Mouse (Mus musculus): ENCODE data around the gene Ets1. TPM values are rescaled to one million over a fixed set of nuclear protein-coding genes. Genes with fewer than 3 reads are reported as not detected.

The Ets1 gene
- polyA plus RNA-seq, 1 experiment from 2014 or later, result 0.79 TPM

GRCm38 (mm10) chr9:32744288-32744687, 108.3 kb downstream of the Ets1 start:
- no peak overlapping the region for H3K27ac ChIP-seq
- H3K79me2 ChIP-seq (ENCODE audit: inconsistent target), result no peaks in the 10 kb centered on the region
- H3K36me3 ChIP-seq (ENCODE audit: inconsistent target), result no peaks in the 10 kb centered on the region
- no peak overlapping the region for H3K4me3 ChIP-seq (ENCODE audit: inconsistent target)
- WGBS (ENCODE audit: missing documents), result 94% methylated on average over 9 of the region's 9 CpGs

- Histone ChIP-seq H3K36me3 (ENCODE audit: inconsistent target) (no peaks in the 10 kb centered on the region), H3K4me3 (ENCODE audit: inconsistent target) (no peak overlapping the region), H3K79me2 (ENCODE audit: inconsistent target) (no peaks in the 10 kb centered on the region), H3K27ac (no peak overlapping the region)
- WGBS (ENCODE audit: missing documents), result 93% methylated on average over 12 of the region's 12 CpGs
Observed at GRCm38 (mm10) chr9:32745079-32745763, 109.2 kb downstream of the Ets1 start.

GRCm38 (mm10) chr9:32745998-32746397, 110.0 kb downstream of the Ets1 start:
- no peak overlapping the region for H3K27ac ChIP-seq
- WGBS (ENCODE audit: missing documents), result 61% methylated on average over 8 of the region's 8 CpGs
- H3K36me3 ChIP-seq (ENCODE audit: inconsistent target), result no peaks in the 10 kb centered on the region

GRCm38 (mm10) chr9:32746615-32747014, 110.6 kb downstream of the Ets1 start:
- Histone ChIP-seq H3K79me2 (ENCODE audit: inconsistent target) (no peaks in the 10 kb centered on the region), H3K4me3 (ENCODE audit: inconsistent target) (no peak overlapping the region), H3K27ac (no peak overlapping the region), H3K36me3 (ENCODE audit: inconsistent target) (no peaks in the 10 kb centered on the region)
- WGBS (ENCODE audit: missing documents), result 97% methylated on average over 6 of the region's 6 CpGs

More at GRCm38 (mm10) chr9:32745998-32746397, 110.0 kb downstream of the Ets1 start:
- no peaks in the 10 kb centered on the region for H3K79me2 ChIP-seq (ENCODE audit: inconsistent target)
- no peak overlapping the region for H3K4me3 ChIP-seq (ENCODE audit: inconsistent target)

- H3K27ac ChIP-seq, result no peak overlapping the region
- H3K36me3 ChIP-seq (ENCODE audit: inconsistent target), result no peaks in the 10 kb centered on the region
- H3K4me3 ChIP-seq (ENCODE audit: inconsistent target), result no peak overlapping the region
- no peaks in the 10 kb centered on the region for H3K79me2 ChIP-seq (ENCODE audit: inconsistent target)
- 89% methylated on average over 8 of the region's 8 CpGs for WGBS (ENCODE audit: missing documents)
Observed at GRCm38 (mm10) chr9:32747624-32748023, 111.6 kb downstream of the Ets1 start.

- Histone ChIP-seq H3K79me2 (ENCODE audit: inconsistent target) (no peaks in the 10 kb centered on the region), H3K4me3 (ENCODE audit: inconsistent target) (no peak overlapping the region), H3K36me3 (ENCODE audit: inconsistent target) (no peaks in the 10 kb centered on the region), H3K27ac (no peak overlapping the region)
- WGBS (ENCODE audit: missing documents), result 93% methylated on average over 5 of the region's 5 CpGs
Observed at GRCm38 (mm10) chr9:32748552-32748951, 112.5 kb downstream of the Ets1 start.

GRCm38 (mm10) chr9:32749721-32750480, 113.9 kb downstream of the Ets1 start:
- H3K79me2 ChIP-seq (ENCODE audit: inconsistent target), result no peaks in the 10 kb centered on the region
- H3K36me3 ChIP-seq (ENCODE audit: inconsistent target), result no peaks in the 10 kb centered on the region
- no peak overlapping the region for H3K27ac ChIP-seq
- no peak overlapping the region for H3K4me3 ChIP-seq (ENCODE audit: inconsistent target)
- WGBS (ENCODE audit: missing documents), result 90% methylated on average over 13 of the region's 13 CpGs

GRCm38 (mm10) chr9:32752602-32753001, 116.6 kb downstream of the Ets1 start:
- WGBS (ENCODE audit: missing documents), result 92% methylated on average over 4 of the region's 5 CpGs
- Histone ChIP-seq H3K79me2 (ENCODE audit: inconsistent target) (no peaks in the 10 kb centered on the region), H3K4me3 (ENCODE audit: inconsistent target) (no peak overlapping the region), H3K27ac (no peak overlapping the region), H3K36me3 (ENCODE audit: inconsistent target) (no peaks in the 10 kb centered on the region)

GRCm38 (mm10) chr9:32754311-32754710, 118.3 kb downstream of the Ets1 start:
- Histone ChIP-seq H3K79me2 (ENCODE audit: inconsistent target) (no peaks in the 10 kb centered on the region), H3K36me3 (ENCODE audit: inconsistent target) (no peaks in the 10 kb centered on the region), H3K27ac (no peak overlapping the region), H3K4me3 (ENCODE audit: inconsistent target) (no peak overlapping the region)
- WGBS (ENCODE audit: missing documents), result 96% methylated on average over 15 of the region's 15 CpGs

- H3K27ac ChIP-seq, result no peak overlapping the region
- H3K36me3 ChIP-seq (ENCODE audit: inconsistent target), result no peaks in the 10 kb centered on the region
- 95% methylated on average over 2 of the region's 2 CpGs for WGBS (ENCODE audit: missing documents)
- H3K79me2 ChIP-seq (ENCODE audit: inconsistent target), result no peaks in the 10 kb centered on the region
- no peak overlapping the region for H3K4me3 ChIP-seq (ENCODE audit: inconsistent target)
Observed at GRCm38 (mm10) chr9:32756002-32756401, 120.0 kb downstream of the Ets1 start.

GRCm38 (mm10) chr9:32758280-32758905, 122.4 kb downstream of the Ets1 start:
- Histone ChIP-seq H3K4me3 (ENCODE audit: inconsistent target) (no peak overlapping the region), H3K79me2 (ENCODE audit: inconsistent target) (no peaks in the 10 kb centered on the region)
- WGBS (ENCODE audit: missing documents), result 94% methylated on average over 5 of the region's 5 CpGs

GRCm38 (mm10) chr9:32760649-32761157, 124.7 kb downstream of the Ets1 start:
- no peak overlapping the region for H3K27ac ChIP-seq
- no peaks in the 10 kb centered on the region for H3K79me2 ChIP-seq (ENCODE audit: inconsistent target)
- H3K4me3 ChIP-seq (ENCODE audit: inconsistent target), result no peak overlapping the region
- H3K36me3 ChIP-seq (ENCODE audit: inconsistent target), result no peaks in the 10 kb centered on the region
- WGBS (ENCODE audit: missing documents), result 95% methylated on average over 4 of the region's 4 CpGs

More at GRCm38 (mm10) chr9:32758280-32758905, 122.4 kb downstream of the Ets1 start:
- H3K36me3 ChIP-seq (ENCODE audit: inconsistent target), result no peaks in the 10 kb centered on the region
- no peak overlapping the region for H3K27ac ChIP-seq

- WGBS (ENCODE audit: missing documents), result 38% methylated on average over 2 of the region's 2 CpGs
- Histone ChIP-seq H3K36me3 (ENCODE audit: inconsistent target) (no peaks in the 10 kb centered on the region), H3K4me3 (ENCODE audit: inconsistent target) (no peak overlapping the region), H3K27ac (no peak overlapping the region), H3K79me2 (ENCODE audit: inconsistent target) (no peaks in the 10 kb centered on the region)
Observed at GRCm38 (mm10) chr9:32761326-32761725, 125.3 kb downstream of the Ets1 start.

GRCm38 (mm10) chr9:32764374-32764773, 128.4 kb downstream of the Ets1 start:
- H3K79me2 ChIP-seq (ENCODE audit: inconsistent target), result no peaks in the 10 kb centered on the region
- WGBS (ENCODE audit: missing documents), result 95% methylated on average over 9 of the region's 9 CpGs
- no peaks in the 10 kb centered on the region for H3K36me3 ChIP-seq (ENCODE audit: inconsistent target)
- H3K27ac ChIP-seq, result no peak overlapping the region
- no peak overlapping the region for H3K4me3 ChIP-seq (ENCODE audit: inconsistent target)

GRCm38 (mm10) chr9:32765123-32765522, 129.1 kb downstream of the Ets1 start:
- WGBS (ENCODE audit: missing documents), result 96% methylated on average over 3 of the region's 3 CpGs
- H3K36me3 ChIP-seq (ENCODE audit: inconsistent target), result no peaks in the 10 kb centered on the region

More at GRCm38 (mm10) chr9:32765123-32765522, 129.1 kb downstream of the Ets1 start:
- no peaks in the 10 kb centered on the region for H3K79me2 ChIP-seq (ENCODE audit: inconsistent target)
- no peak overlapping the region for H3K4me3 ChIP-seq (ENCODE audit: inconsistent target)
- H3K27ac ChIP-seq, result no peak overlapping the region
